Comparison of ENCODE assay signal across 8 mouse cellular contexts in the genomic region with DNA sequence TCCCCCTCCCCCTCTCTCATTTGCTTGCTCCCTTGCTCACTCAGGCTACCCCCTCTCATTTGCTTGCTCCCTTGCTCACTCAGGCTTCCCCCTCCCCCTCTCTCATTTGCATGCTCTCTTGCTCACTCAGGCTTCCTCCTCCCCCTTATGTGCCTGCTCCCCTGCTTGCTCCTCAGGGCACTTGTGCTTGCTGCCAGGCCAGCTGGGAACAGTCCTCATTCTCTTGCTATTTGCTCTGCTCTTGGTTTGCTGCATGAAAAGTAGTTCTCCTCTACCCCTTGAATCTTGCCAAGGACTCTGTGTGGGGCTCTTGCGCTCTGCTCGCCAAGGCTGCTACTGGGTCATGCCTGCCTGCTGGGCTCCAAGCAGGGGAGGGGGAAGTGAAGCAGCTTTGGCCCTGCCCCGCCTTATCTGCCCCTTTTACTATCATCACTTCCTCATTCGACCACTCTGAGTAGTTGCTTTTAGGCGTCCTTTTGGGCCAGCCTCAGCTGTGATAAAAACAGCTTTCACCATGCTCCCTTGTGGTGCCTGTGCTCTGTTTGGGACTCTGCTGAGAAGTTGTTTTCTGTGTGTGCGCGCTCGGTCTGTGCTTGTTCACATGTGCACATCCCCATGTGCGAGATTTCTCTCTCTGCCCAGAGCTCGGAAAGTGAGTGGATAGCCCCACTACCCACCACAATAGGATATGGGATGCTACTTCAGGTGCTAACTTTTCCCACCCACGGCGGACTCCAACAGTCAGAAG. TPM values are rescaled to one million over a fixed set of nuclear protein-coding genes. Genes with fewer than 3 reads are reported as not detected.
DNase-seq lines count a peak whose midpoint lies in the region; ATAC-seq and TF ChIP-seq lines count a peak whose summit lies in the region.

No protein-coding gene starts in this region.

- ATAC-seq in lung, embryonic 16.5 days (ENCODE audit: low read depth): peak; percentile 67
- peak; percentile 86 for ATAC-seq in forebrain, postnatal 0 days
- ATAC-seq in limb, embryonic 14.5 days (ENCODE audit: low FRiP score, low read depth): no peak
- ATAC-seq in neural tube, embryonic 13.5 days (ENCODE audit: low read depth): peak; percentile 69

- H3K9ac ChIP-seq in lung, embryonic 16.5 days (ENCODE audit: low read length): no peak overlapping the region
- no peak overlapping the region for H3K9ac ChIP-seq in forebrain, postnatal 0 days
- H3K9ac ChIP-seq in limb, embryonic 14.5 days (ENCODE audit: low read depth, low read length, severe bottlenecking): no peak overlapping the region
- no peak overlapping the region for H3K9ac ChIP-seq in neural tube, embryonic 13.5 days

- H3K9me3 ChIP-seq in lung, embryonic 16.5 days (ENCODE audit: control insufficient read depth, low read length): no peaks in the 10 kb centered on the region
- H3K9me3 ChIP-seq in forebrain, postnatal 0 days (ENCODE audit: low read length): no peaks in the 10 kb centered on the region
- no peaks in the 10 kb centered on the region for H3K9me3 ChIP-seq in limb, embryonic 14.5 days (ENCODE audit: control insufficient read depth, low read length)
- no peaks in the 10 kb centered on the region for H3K9me3 ChIP-seq in neural tube, embryonic 13.5 days

- no peak for DNase-seq in lung, adult 18-20 months
- DNase-seq in cerebellum, adult 18-20 months: peak; percentile 38 to 70
- peak; percentile 5 for DNase-seq in forebrain, postnatal 0 days
- DNase-seq in limb, embryonic 14.5 days (ENCODE audit: low spot score): no peak
- DNase-seq in gastrocnemius, postnatal 4 days (ENCODE audit: low spot score in 2 of 2): no peak
- no peak for DNase-seq in c-Kit-positive CD71-positive TER-119-positive erythroid progenitor cells, embryonic 14.5 days (ENCODE audit: low spot score)

- no peak for TF ChIP-seq CTCF in forebrain, postnatal 0 days (IDR thresholded peaks at IDR 0.05; ENCODE audit: low read depth)

- no peak for TF ChIP-seq POLR2A in limb, embryonic 14.5 days (IDR thresholded peaks at IDR 0.05; ENCODE audit: borderline replicate concordance, extremely low read depth, insufficient read depth, insufficient read length)

- no peaks in the 10 kb centered on the region for H3K4me1 ChIP-seq in lung, embryonic 16.5 days (replicated peaks; ENCODE audit: control insufficient read depth, insufficient read depth, low read length)
- H3K4me1 ChIP-seq in forebrain, postnatal 0 days (ENCODE audit: insufficient read depth): no peaks in the 10 kb centered on the region
- no peaks in the 10 kb centered on the region for H3K4me1 ChIP-seq in limb, embryonic 14.5 days (ENCODE audit: control insufficient read depth, insufficient read depth, low read length)
- no peaks in the 10 kb centered on the region for H3K4me1 ChIP-seq in neural tube, embryonic 13.5 days (replicated peaks)

- no peaks in the 10 kb centered on the region for H3K36me3 ChIP-seq in lung, embryonic 16.5 days (ENCODE audit: control insufficient read depth, insufficient read depth, low read length)
- H3K36me3 ChIP-seq in forebrain, postnatal 0 days (ENCODE audit: insufficient read depth): no peaks in the 10 kb centered on the region
- H3K36me3 ChIP-seq in limb, embryonic 14.5 days (ENCODE audit: control insufficient read depth, insufficient read depth, low read length): no peaks in the 10 kb centered on the region
- no peaks in the 10 kb centered on the region for H3K36me3 ChIP-seq in neural tube, embryonic 13.5 days

- no peaks in the 10 kb centered on the region for H3K27me3 ChIP-seq in lung, embryonic 16.5 days (ENCODE audit: control insufficient read depth, insufficient read depth, low read depth, low read length)
- H3K27me3 ChIP-seq in forebrain, postnatal 0 days (ENCODE audit: insufficient read depth, low read length): no peaks in the 10 kb centered on the region
- H3K27me3 ChIP-seq in limb, embryonic 14.5 days (ENCODE audit: control insufficient read depth, insufficient read depth, low read length): no peaks in the 10 kb centered on the region
- H3K27me3 ChIP-seq in neural tube, embryonic 13.5 days: no peaks in the 10 kb centered on the region

- H3K4me3 ChIP-seq in lung, embryonic 16.5 days (ENCODE audit: low read length): peak overlapping the region; percentile 19
- no peak overlapping the region for H3K4me3 ChIP-seq in forebrain, postnatal 0 days (ENCODE audit: low read depth, low read length)
- no peak overlapping the region for H3K4me3 ChIP-seq in limb, embryonic 14.5 days (replicated peaks; ENCODE audit: low read length)
- H3K4me3 ChIP-seq in neural tube, embryonic 13.5 days: peak overlapping the region; percentile 4; the same call in 1 of the 2 replicates

- no peak overlapping the region for H3K27ac ChIP-seq in lung, embryonic 16.5 days (ENCODE audit: low read length)
- no peak overlapping the region for H3K27ac ChIP-seq in forebrain, postnatal 0 days (ENCODE audit: low read depth, low read length)
- H3K27ac ChIP-seq in limb, embryonic 14.5 days (replicated peaks; ENCODE audit: low read depth, low read length): no peak overlapping the region
- 0 out of 2 replicates have a peak overlapping the region, but pooled peaks have one; percentile 7 for H3K27ac ChIP-seq in neural tube, embryonic 13.5 days (replicated peaks)

- H3K4me2 ChIP-seq in lung, embryonic 16.5 days (ENCODE audit: low read depth, low read length): peak overlapping the region; percentile 40
- no peak overlapping the region for H3K4me2 ChIP-seq in forebrain, postnatal 0 days (ENCODE audit: low read depth)
- peak overlapping the region; percentile 5; the same call in 1 of the 2 replicates for H3K4me2 ChIP-seq in limb, embryonic 14.5 days (replicated peaks; ENCODE audit: low read depth, low read length, severe bottlenecking)
- peak overlapping the region; percentile 42 for H3K4me2 ChIP-seq in neural tube, embryonic 13.5 days

- WGBS in lung, embryonic 16.5 days: 23% methylated on average over 12 of the region's 12 CpGs
- 42% methylated on average over 12 of the region's 12 CpGs for WGBS in forebrain, postnatal 0 days
- 31% methylated on average over 12 of the region's 12 CpGs for WGBS in limb, embryonic 14.5 days
- 32% methylated on average over 12 of the region's 12 CpGs for WGBS in neural tube, embryonic 13.5 days

RNA-seq across cellular contexts. Expression of gene Ldoc1, which starts 13.2 kb away (rescaled TPM):
- 0.14 and 0.16 TPM in 2 replicates for polyA plus RNA-seq in lung, embryonic 16.5 days (2015; fragmentation: Nextera tagmentation; extraction: Ambion mirVana)
- 4.6 and 5.8 TPM in 2 replicates for total RNA-seq in forebrain, postnatal 0 days (2014; rRNA removed)
- polyA plus RNA-seq in forebrain, postnatal 0 days (2015; fragmentation: Nextera tagmentation; extraction: Ambion mirVana): 6.7 and 9.6 TPM in 2 replicates
- polyA plus RNA-seq in limb, embryonic 14.5 days (2012; rRNA removed): 0.72 and 0.82 TPM in 2 replicates
- 0.91 and 1.1 TPM in 2 replicates for polyA plus RNA-seq in limb, embryonic 14.5 days (2014; fragmentation: Nextera tagmentation; extraction: Ambion mirVana)
- 4.1 and 4.3 TPM in 2 replicates for polyA plus RNA-seq in neural tube, embryonic 13.5 days (2015; fragmentation: Nextera tagmentation; extraction: Ambion mirVana)
- not detected for total RNA-seq in gastrocnemius, postnatal 4 days (2021)

Comparison
In these comparisons a context has a peak if more than half of its experiments do, and no peak if none do; other contexts are left out.
1. H3K4me3 ChIP-seq: peak in lung, embryonic 16.5 days (single experiment) and neural tube, embryonic 13.5 days (single experiment); none in forebrain, postnatal 0 days (single experiment) and limb, embryonic 14.5 days (single experiment).
2. DNase-seq: peak in cerebellum, adult 18-20 months (2 of 2) and forebrain, postnatal 0 days (single experiment); none in lung, adult 18-20 months (0 of 2), limb, embryonic 14.5 days (single experiment), gastrocnemius, postnatal 4 days (0 of 2) and c-Kit-positive CD71-positive TER-119-positive erythroid progenitor cells, embryonic 14.5 days (single experiment).